Mouse (Mus musculus): ENCODE results near the gene Chd2. TPM values are rescaled to one million over a fixed set of nuclear protein-coding genes. Genes with fewer than 3 reads are reported as not detected.

The Chd2 gene
- polyA plus RNA-seq, 1 experiment from 2014 or later: 44.5 TPM

GRCm38 (mm10) chr7:73467741-73468140 lies 73.9 kb downstream of the Chd2 start:
- Histone ChIP-seq H3K4me3 (replicated peaks; ENCODE audit: low read length) (no peak overlapping the region), H3K27ac (ENCODE audit: low read length) (no peak overlapping the region), H3K27me3 (ENCODE audit: control insufficient read depth, insufficient read depth, low read length) (no peaks in the 10 kb centered on the region), H3K4me1 (ENCODE audit: control insufficient read depth, insufficient read depth, low read length) (no peaks in the 10 kb centered on the region), H3K4me2 (ENCODE audit: low read depth, low read length) (no peak overlapping the region), H3K9ac (ENCODE audit: low read length) (no peak overlapping the region), H3K9me3 (replicated peaks; ENCODE audit: control insufficient read depth, low read length) (no peaks in the 10 kb centered on the region), H3K36me3 (ENCODE audit: control insufficient read depth, insufficient read depth, low read length) (peaks cover 53% of the 10 kb centered on the region)
- 92% methylated on average over 3 of the region's 3 CpGs for WGBS
- no peak for ATAC-seq (ENCODE audit: insufficient read depth, low FRiP score)

- H3K4me3 ChIP-seq (replicated peaks; ENCODE audit: low read length): no peak overlapping the region
- H3K4me2 ChIP-seq (ENCODE audit: low read depth, low read length): no peak overlapping the region
- WGBS: 75% methylated on average over 2 of the region's 2 CpGs
- H3K9ac ChIP-seq (ENCODE audit: low read length): no peak overlapping the region
- peaks cover 47% of the 10 kb centered on the region for H3K36me3 ChIP-seq (ENCODE audit: control insufficient read depth, insufficient read depth, low read length)
- no peaks in the 10 kb centered on the region for H3K9me3 ChIP-seq (replicated peaks; ENCODE audit: control insufficient read depth, low read length)
- no peak overlapping the region for H3K27ac ChIP-seq (ENCODE audit: low read length)
- H3K4me1 ChIP-seq (ENCODE audit: control insufficient read depth, insufficient read depth, low read length): no peaks in the 10 kb centered on the region
- ATAC-seq (ENCODE audit: insufficient read depth, low FRiP score): no peak
- no peaks in the 10 kb centered on the region for H3K27me3 ChIP-seq (ENCODE audit: control insufficient read depth, insufficient read depth, low read length)
Observed at GRCm38 (mm10) chr7:73463546-73463945, 78.1 kb downstream of the Chd2 start.

GRCm38 (mm10) chr7:73454113-73454512 lies 87.5 kb downstream of the Chd2 start:
- Histone ChIP-seq H3K4me1 (ENCODE audit: control insufficient read depth, insufficient read depth, low read length) (no peaks in the 10 kb centered on the region), H3K4me2 (ENCODE audit: low read depth, low read length) (no peak overlapping the region), H3K9me3 (replicated peaks; ENCODE audit: control insufficient read depth, low read length) (no peaks in the 10 kb centered on the region), H3K36me3 (ENCODE audit: control insufficient read depth, insufficient read depth, low read length) (peaks cover 58% of the 10 kb centered on the region), H3K9ac (ENCODE audit: low read length) (no peak overlapping the region), H3K27me3 (ENCODE audit: control insufficient read depth, insufficient read depth, low read length) (no peaks in the 10 kb centered on the region), H3K4me3 (replicated peaks; ENCODE audit: low read length) (no peak overlapping the region), H3K27ac (ENCODE audit: low read length) (no peak overlapping the region)
- WGBS: 95% methylated on average over 12 of the region's 12 CpGs
- ATAC-seq (ENCODE audit: insufficient read depth, low FRiP score): no peak

GRCm38 (mm10) chr7:73452187-73452808 lies 89.3 kb downstream of the Chd2 start:
- Histone ChIP-seq H3K9ac (ENCODE audit: low read length) (no peak overlapping the region), H3K4me1 (ENCODE audit: control insufficient read depth, insufficient read depth, low read length) (no peaks in the 10 kb centered on the region), H3K36me3 (ENCODE audit: control insufficient read depth, insufficient read depth, low read length) (peaks cover 58% of the 10 kb centered on the region), H3K27me3 (ENCODE audit: control insufficient read depth, insufficient read depth, low read length) (no peaks in the 10 kb centered on the region), H3K27ac (ENCODE audit: low read length) (no peak overlapping the region), H3K4me3 (replicated peaks; ENCODE audit: low read length) (no peak overlapping the region), H3K4me2 (ENCODE audit: low read depth, low read length) (no peak overlapping the region), H3K9me3 (replicated peaks; ENCODE audit: control insufficient read depth, low read length) (no peaks in the 10 kb centered on the region)
- ATAC-seq (ENCODE audit: insufficient read depth, low FRiP score): no peak
- WGBS: 88% methylated on average over 3 of the region's 3 CpGs

GRCm38 (mm10) chr7:73451594-73451993 lies 90.0 kb downstream of the Chd2 start:
- no peak for ATAC-seq (ENCODE audit: insufficient read depth, low FRiP score)
- Histone ChIP-seq H3K4me1 (ENCODE audit: control insufficient read depth, insufficient read depth, low read length) (no peaks in the 10 kb centered on the region), H3K27me3 (ENCODE audit: control insufficient read depth, insufficient read depth, low read length) (no peaks in the 10 kb centered on the region), H3K36me3 (ENCODE audit: control insufficient read depth, insufficient read depth, low read length) (peaks cover 58% of the 10 kb centered on the region), H3K4me3 (replicated peaks; ENCODE audit: low read length) (no peak overlapping the region), H3K9ac (ENCODE audit: low read length) (no peak overlapping the region), H3K27ac (ENCODE audit: low read length) (no peak overlapping the region), H3K9me3 (replicated peaks; ENCODE audit: control insufficient read depth, low read length) (no peaks in the 10 kb centered on the region), H3K4me2 (ENCODE audit: low read depth, low read length) (no peak overlapping the region)
- 89% methylated on average over 4 of the region's 4 CpGs for WGBS

- Histone ChIP-seq H3K9me3 (replicated peaks; ENCODE audit: control insufficient read depth, low read length) (no peaks in the 10 kb centered on the region), H3K36me3 (ENCODE audit: control insufficient read depth, insufficient read depth, low read length) (peaks cover 73% of the 10 kb centered on the region), H3K9ac (ENCODE audit: low read length) (no peak overlapping the region), H3K27ac (ENCODE audit: low read length) (no peak overlapping the region), H3K27me3 (ENCODE audit: control insufficient read depth, insufficient read depth, low read length) (no peaks in the 10 kb centered on the region), H3K4me3 (replicated peaks; ENCODE audit: low read length) (no peak overlapping the region), H3K4me2 (ENCODE audit: low read depth, low read length) (no peak overlapping the region), H3K4me1 (ENCODE audit: control insufficient read depth, insufficient read depth, low read length) (no peaks in the 10 kb centered on the region)
- no peak for ATAC-seq (ENCODE audit: insufficient read depth, low FRiP score)
- WGBS: 86% methylated on average over 4 of the region's 4 CpGs
Observed at GRCm38 (mm10) chr7:73442246-73442645, 99.4 kb downstream of the Chd2 start.

- Histone ChIP-seq H3K4me1 (ENCODE audit: control insufficient read depth, insufficient read depth, low read length) (no peaks in the 10 kb centered on the region), H3K4me2 (ENCODE audit: low read depth, low read length) (no peak overlapping the region), H3K27me3 (ENCODE audit: control insufficient read depth, insufficient read depth, low read length) (no peaks in the 10 kb centered on the region), H3K9ac (ENCODE audit: low read length) (no peak overlapping the region), H3K9me3 (replicated peaks; ENCODE audit: control insufficient read depth, low read length) (no peaks in the 10 kb centered on the region), H3K4me3 (replicated peaks; ENCODE audit: low read length) (no peak overlapping the region), H3K36me3 (ENCODE audit: control insufficient read depth, insufficient read depth, low read length) (peaks cover 73% of the 10 kb centered on the region), H3K27ac (ENCODE audit: low read length) (no peak overlapping the region)
- ATAC-seq (ENCODE audit: insufficient read depth, low FRiP score): no peak
- 94% methylated on average over 3 of the region's 3 CpGs for WGBS
Observed at GRCm38 (mm10) chr7:73441802-73442201, 99.8 kb downstream of the Chd2 start.

GRCm38 (mm10) chr7:73435685-73436084 lies 105.9 kb downstream of the Chd2 start:
- peaks cover 52% of the 10 kb centered on the region for H3K36me3 ChIP-seq (ENCODE audit: control insufficient read depth, insufficient read depth, low read length)

GRCm38 (mm10) chr7:73434336-73434677 lies 107.3 kb downstream of the Chd2 start:
- no peak overlapping the region for H3K9ac ChIP-seq (ENCODE audit: low read length)
- H3K9me3 ChIP-seq (replicated peaks; ENCODE audit: control insufficient read depth, low read length): no peaks in the 10 kb centered on the region
- H3K4me1 ChIP-seq (ENCODE audit: control insufficient read depth, insufficient read depth, low read length): no peaks in the 10 kb centered on the region
- 91% methylated on average over 2 of the region's 2 CpGs for WGBS
- no peaks in the 10 kb centered on the region for H3K27me3 ChIP-seq (ENCODE audit: control insufficient read depth, insufficient read depth, low read length)
- ATAC-seq (ENCODE audit: insufficient read depth, low FRiP score): no peak
- no peak overlapping the region for H3K4me2 ChIP-seq (ENCODE audit: low read depth, low read length)
- H3K27ac ChIP-seq (ENCODE audit: low read length): no peak overlapping the region
- peaks cover 46% of the 10 kb centered on the region for H3K36me3 ChIP-seq (ENCODE audit: control insufficient read depth, insufficient read depth, low read length)
- H3K4me3 ChIP-seq (replicated peaks; ENCODE audit: low read length): no peak overlapping the region

More at GRCm38 (mm10) chr7:73435685-73436084, 105.9 kb downstream of the Chd2 start:
- Histone ChIP-seq H3K4me2 (ENCODE audit: low read depth, low read length) (no peak overlapping the region), H3K9me3 (replicated peaks; ENCODE audit: control insufficient read depth, low read length) (no peaks in the 10 kb centered on the region), H3K4me3 (replicated peaks; ENCODE audit: low read length) (no peak overlapping the region), H3K27ac (ENCODE audit: low read length) (no peak overlapping the region), H3K4me1 (ENCODE audit: control insufficient read depth, insufficient read depth, low read length) (no peaks in the 10 kb centered on the region), H3K9ac (ENCODE audit: low read length) (no peak overlapping the region), H3K27me3 (ENCODE audit: control insufficient read depth, insufficient read depth, low read length) (no peaks in the 10 kb centered on the region)
- no peak for ATAC-seq (ENCODE audit: insufficient read depth, low FRiP score)
- 79% methylated on average over 12 of the region's 12 CpGs for WGBS

Data from stomach, embryonic 16.5 days (tissue).